Mouse (Mus musculus): ENCODE data around the gene Ly6g6f.

GRCm38 (mm10) chr17:35120745-35121142 is 35.3 kb upstream of the Ly6g6f start:
- TF ChIP-seq CTCF (IDR thresholded peaks at IDR 0.05; ENCODE audit: low read depth): no peak
- no peak for TF ChIP-seq EP300 (IDR thresholded peaks at IDR 0.05; ENCODE audit: low read depth)
